8 mouse cellular contexts compared by ENCODE assay signal in genomic region chr6:92944048-92944685, GRCm38 (mm10). TPM values are rescaled to one million over a fixed set of nuclear protein-coding genes. Genes with fewer than 3 reads are reported as not detected.
DNase-seq lines count a peak whose midpoint lies in the region; ATAC-seq and TF ChIP-seq lines count a peak whose summit lies in the region.

No protein-coding gene starts in this region.

- TF ChIP-seq CTCF in lung, postnatal 0 days (IDR thresholded peaks at IDR 0.05), result no peak

- H3K9ac ChIP-seq in ES-E14 (ENCODE audit: insufficient read depth, low read depth, low read length, poor library complexity, severe bottlenecking), result no peak overlapping the region
- peak overlapping the region; percentile 77; the same call in 1 of the 2 replicates for H3K9ac ChIP-seq in lung, postnatal 0 days (replicated peaks; ENCODE audit: low read depth)

- ATAC-seq in lung, postnatal 0 days, result no peak
- ATAC-seq in granulocyte monocyte progenitor cell, adult 5-6 weeks (replicated peaks; ENCODE audit: poor library complexity, severe bottlenecking), result no peak

- TF ChIP-seq EP300 in lung, postnatal 0 days (IDR thresholded peaks at IDR 0.05), result no peak

- in situ Hi-C loops in ES-E14 (cut with MboI; ENCODE audit: low sequenced_read_pairs in 2 of 2, unreplicated experiment in 2 of 2), result no loop called here

- no peaks in the 10 kb centered on the region for H3K9me3 ChIP-seq in ES-E14 (ENCODE audit: control insufficient read depth, insufficient read depth, low read depth, low read length)
- H3K9me3 ChIP-seq in lung, postnatal 0 days (ENCODE audit: low read length), result no peaks in the 10 kb centered on the region

- H3K4me2 ChIP-seq in lung, postnatal 0 days (replicated peaks; ENCODE audit: low read depth, low read length), result peak overlapping the region; percentile 85

- peaks cover 0 to 5% of the 10 kb centered on the region in 2 experiments; a peak in 1 of 4 replicates for H3K4me1 ChIP-seq in ES-E14 (ENCODE audit: control insufficient read depth in 2 of 2, insufficient read depth in 2 of 2, low read length in 2 of 2, poor library complexity in 1 of 2)
- peaks cover 5% of the 10 kb centered on the region; the same call in 1 of the 2 replicates for H3K4me1 ChIP-seq in lung, postnatal 0 days (ENCODE audit: insufficient read depth, low read depth, low read length)

- WGBS in lung, postnatal 0 days, result 6% methylated on average over 14 of the region's 14 CpGs

- DNase-seq in ES-E14 (ENCODE audit: low read depth, low spot score), result no peak
- peak; percentile 27 for DNase-seq in embryo, embryonic 9.5 days (ENCODE audit: extremely low spot score)
- DNase-seq in heart, postnatal 4 days, result peak; percentile 20
- DNase-seq in lung, postnatal 0 days (ENCODE audit: low spot score), result peak; percentile 58
- DNase-seq in gastrocnemius, postnatal 14 days, result no peak
- no peak for DNase-seq in cerebellum, postnatal 10 days
- no peak for DNase-seq in urinary bladder, postnatal 25 days (ENCODE audit: low spot score)

- no peak overlapping the region for H3K27ac ChIP-seq in ES-E14 (ENCODE audit: insufficient read depth, low read depth, low read length, poor library complexity, severe bottlenecking)
- H3K27ac ChIP-seq in lung, postnatal 0 days (ENCODE audit: low read length), result peak overlapping the region; percentile 90

- intact Hi-C loops in gastrocnemius, postnatal 14 days (cut with DNase I; ENCODE audit: low total_unique reads), result loop anchor here (5.0 kb wide), 1 partner anchor 503 kb away; no protein-coding TSS in a partner anchor

- H3K36me3 ChIP-seq in ES-E14 (ENCODE audit: control insufficient read depth, insufficient read depth, low read length, poor library complexity, severe bottlenecking), result no peaks in the 10 kb centered on the region
- no peaks in the 10 kb centered on the region for H3K36me3 ChIP-seq in lung, postnatal 0 days (ENCODE audit: insufficient read depth, low read length)

- peak overlapping the region; percentile 73 to 82 for H3K4me3 ChIP-seq in ES-E14 (ENCODE audit: insufficient read depth in 1 of 2, low read depth in 1 of 2, low read length in 2 of 2, poor library complexity in 1 of 2, severe bottlenecking in 1 of 2)
- H3K4me3 ChIP-seq in lung, postnatal 0 days (ENCODE audit: low read depth, low read length), result peak overlapping the region; percentile 70

- H3K27me3 ChIP-seq in lung, postnatal 0 days (replicated peaks; ENCODE audit: insufficient read depth, low read length), result no peaks in the 10 kb centered on the region

TF ChIP-seq in ES-E14, 5 proteins besides CTCF, POLR2A, EP300 and RAD21:
- TF ChIP-seq MAFK (IDR thresholded peaks at IDR 0.05; ENCODE audit: insufficient read depth, low read depth, low read length), result no peak
- TF ChIP-seq CHD2 (IDR thresholded peaks at IDR 0.05; ENCODE audit: low read depth, low read length), result no peak
- TF ChIP-seq ZC3H11A (IDR thresholded peaks at IDR 0.05; ENCODE audit: borderline replicate concordance, low read depth, low read length), result no peak

RNA-seq across cellular contexts. Expression of gene Adamts9, which starts 0.9 kb away (rescaled TPM):
- 19.1 and 21.2 TPM in 2 replicates for total RNA-seq in ES-E14 (2012; rRNA removed)
- 10 to 100 TPM; 48.8 to 49.6 TPM for total RNA-seq in heart, postnatal 4 days (2021)
- 6.4 and 7.2 TPM in 2 replicates for polyA plus RNA-seq in lung, postnatal 0 days (2015; fragmentation: Nextera tagmentation; extraction: Ambion mirVana)
- 10 to 100 TPM; 11.7 to 19.0 TPM for total RNA-seq in gastrocnemius, postnatal 14 days (2021)
- total RNA-seq in granulocyte monocyte progenitor cell, adult 5-6 weeks (2014; fragmentation: Nextera tagmentation), result not detected in 2 replicates
- total RNA-seq in granulocyte monocyte progenitor cell, adult 5-6 weeks (2017), result not detected in 2 replicates

Comparison
In these comparisons a context has a peak if more than half of its experiments do, and no peak if none do; other contexts are left out.
1. DNase-seq: peak in embryo, embryonic 9.5 days (single experiment), heart, postnatal 4 days (single experiment) and lung, postnatal 0 days (single experiment); none in ES-E14 (single experiment), gastrocnemius, postnatal 14 days (single experiment), cerebellum, postnatal 10 days (0 of 2) and urinary bladder, postnatal 25 days (single experiment).
2. RNA of gene Adamts9, which starts 0.9 kb away (total RNA-seq): 48.8 to 49.6 TPM in heart, postnatal 4 days, 19.1 to 21.2 TPM in ES-E14 and 11.7 to 19.0 TPM in gastrocnemius, postnatal 14 days; not detected in granulocyte monocyte progenitor cell, adult 5-6 weeks; every median in the first group is over 10 times any median in the second.